Mouse (Mus musculus) NIH3T3 (cell line): ENCODE measurements around the gene Lcn8.
"Not testable (repeated sequence)": the region's sequence is repeated elsewhere in the genome, so short reads cannot be mapped to it uniquely, and the experiment has no call there.

Experiments used
- DNase-seq: peaks from one replicate; pipeline ENCODE4 v3.0.0-alpha.2; 2012; ENCODE audit warnings: low read depth

The Lcn8 gene

DNA sequence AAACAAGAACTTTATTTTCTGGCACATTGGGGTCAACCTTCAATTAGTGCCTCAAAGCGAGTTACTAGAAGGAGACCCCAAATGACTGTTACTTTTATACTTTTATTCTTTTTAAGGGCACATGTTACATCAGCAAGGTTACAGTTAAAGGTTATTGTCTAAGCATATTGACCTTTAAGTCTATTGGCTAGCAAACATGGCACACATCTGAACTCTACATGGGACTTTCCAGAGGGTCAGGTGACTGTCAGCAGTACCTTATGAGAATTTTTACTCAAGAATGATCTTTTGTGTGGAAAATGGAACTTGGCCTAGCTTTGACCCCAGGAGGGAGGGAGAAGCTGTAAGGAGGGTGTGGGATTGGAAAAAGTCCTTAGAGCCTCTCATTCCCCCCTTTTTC lies 13.6 kb downstream of the Lcn8 start:
- no peak for DNase-seq

DNA sequence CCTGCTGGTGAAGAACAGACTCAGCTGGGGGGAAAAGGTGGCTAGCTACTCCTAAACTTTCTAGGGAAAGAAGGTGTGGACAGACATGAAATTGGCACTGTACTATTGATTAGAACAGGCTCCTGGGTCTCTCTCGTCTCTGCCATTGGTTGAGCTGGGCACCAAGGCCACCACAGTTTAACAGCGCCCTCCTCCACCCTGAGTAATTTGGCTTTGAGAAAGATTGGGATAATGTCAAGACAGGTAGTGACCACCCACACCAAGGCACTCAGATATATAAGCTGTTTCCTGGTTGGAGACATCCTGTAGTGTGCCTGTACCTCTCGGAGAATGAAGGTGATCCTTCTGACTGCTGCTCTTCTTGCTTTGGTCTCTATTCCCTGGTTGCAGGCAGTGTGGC lies 23.6 kb downstream of the Lcn8 start, which contains the start of gene Lcn6:
Lcn6 (plus strand) TSS at position 301 of the 400 bp plus-strand sequence.
- DNase-seq, result no peak

DNA sequence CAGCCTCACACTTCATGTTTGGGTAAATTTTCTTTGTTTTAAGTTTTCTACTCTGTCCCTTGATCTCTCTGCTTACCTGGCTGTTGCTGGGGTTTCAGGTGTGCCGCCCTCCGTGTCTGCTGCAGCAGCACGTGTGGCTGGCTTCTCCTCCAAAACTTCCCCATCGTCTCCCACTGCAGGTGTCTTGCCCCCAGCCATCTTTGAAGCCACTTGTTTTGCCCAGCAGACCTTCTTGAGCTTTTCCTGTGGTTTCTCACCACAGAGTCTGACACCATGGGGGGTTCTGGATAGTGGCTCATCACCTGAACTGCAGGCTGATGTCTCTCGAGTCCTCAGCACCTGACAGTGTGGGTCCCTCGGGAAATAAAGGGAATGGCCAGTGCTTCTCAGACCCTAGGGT lies 26.6 kb downstream of the Lcn8 start:
- DNase-seq, result no peak

DNA sequence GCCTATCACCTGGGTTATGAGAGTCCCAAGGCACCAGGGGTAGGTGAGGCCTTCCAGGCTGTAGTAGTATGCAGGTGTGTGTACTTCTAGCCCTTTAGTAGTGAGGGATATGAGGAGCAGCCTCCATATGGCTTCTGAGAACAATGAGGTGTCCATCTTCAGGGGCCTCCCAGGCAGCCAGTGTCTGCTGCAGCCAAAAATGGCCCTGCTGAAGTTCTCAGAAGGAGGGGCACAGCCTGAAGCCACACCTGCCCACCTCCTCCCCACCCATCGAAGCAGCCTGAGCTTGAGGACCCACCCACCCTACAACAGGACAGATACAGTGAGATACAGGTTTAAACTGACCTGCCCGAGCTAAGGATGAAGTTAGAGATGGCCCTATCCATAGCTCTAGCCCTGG lies 29.5 kb downstream of the Lcn8 start, which contains the start of gene Lcn10:
Lcn10 (plus strand) TSS at position 301 of the 400 bp plus-strand sequence.
- DNase-seq, result no peak

DNA sequence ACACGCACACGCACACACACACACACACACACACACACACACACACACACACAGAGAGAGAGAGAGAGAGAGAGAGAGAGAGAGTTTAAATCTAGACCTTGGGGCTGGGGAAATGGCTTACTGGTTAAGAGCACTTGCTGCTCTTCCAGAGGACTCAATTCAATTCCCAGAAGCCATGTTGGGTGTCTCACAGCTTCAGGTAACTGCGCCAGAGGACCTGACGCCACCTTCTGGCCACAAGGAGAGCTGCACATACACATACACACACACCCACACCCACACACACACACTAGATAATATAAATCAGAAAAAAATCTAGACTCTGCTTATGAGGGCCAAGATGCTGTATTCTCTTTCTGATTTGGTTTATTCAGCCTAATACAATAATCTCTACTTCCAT lies 34.0 kb downstream of the Lcn8 start:
- no peak for DNase-seq

DNA sequence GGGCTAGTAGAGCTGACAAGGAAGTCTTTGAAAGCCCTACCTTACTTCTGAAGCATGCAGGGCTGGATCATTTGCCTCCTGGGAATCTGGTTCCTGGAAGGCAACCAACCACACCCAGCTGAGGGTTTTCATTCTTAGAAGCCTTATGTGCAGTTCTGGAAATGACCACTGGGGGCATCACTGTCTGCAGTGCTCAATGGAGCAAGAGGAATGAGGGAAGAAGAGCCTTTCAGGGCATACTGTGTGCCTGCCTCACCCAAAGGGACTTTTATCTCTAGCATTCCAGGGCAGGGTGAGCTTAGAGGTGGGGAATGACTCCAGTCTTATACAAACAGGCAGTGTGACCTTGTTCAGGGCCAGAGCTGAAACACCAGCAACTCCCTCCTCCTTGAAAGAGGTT lies 41.7 kb downstream of the Lcn8 start:
- DNase-seq, result peak; percentile 80

DNA sequence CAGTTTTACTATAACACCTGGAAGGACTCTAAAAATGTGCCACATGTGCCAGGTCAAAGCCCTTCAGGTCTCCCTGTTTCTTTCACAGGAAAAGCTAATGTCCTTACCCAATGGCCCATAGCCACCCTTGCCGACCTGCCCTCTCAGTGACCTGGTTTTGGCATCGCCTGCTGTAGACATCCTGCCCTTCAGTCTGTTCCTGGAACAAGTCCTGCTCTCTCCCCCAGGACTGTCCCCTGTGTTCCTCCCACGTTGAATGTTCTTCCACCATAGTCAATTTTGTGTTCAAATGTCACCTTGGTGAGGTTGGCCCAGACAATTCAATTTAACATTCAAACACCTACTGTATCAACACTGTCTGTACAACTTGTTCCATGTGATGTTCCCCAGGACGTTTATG lies 44.0 kb downstream of the Lcn8 start:
- no peak for DNase-seq

DNA sequence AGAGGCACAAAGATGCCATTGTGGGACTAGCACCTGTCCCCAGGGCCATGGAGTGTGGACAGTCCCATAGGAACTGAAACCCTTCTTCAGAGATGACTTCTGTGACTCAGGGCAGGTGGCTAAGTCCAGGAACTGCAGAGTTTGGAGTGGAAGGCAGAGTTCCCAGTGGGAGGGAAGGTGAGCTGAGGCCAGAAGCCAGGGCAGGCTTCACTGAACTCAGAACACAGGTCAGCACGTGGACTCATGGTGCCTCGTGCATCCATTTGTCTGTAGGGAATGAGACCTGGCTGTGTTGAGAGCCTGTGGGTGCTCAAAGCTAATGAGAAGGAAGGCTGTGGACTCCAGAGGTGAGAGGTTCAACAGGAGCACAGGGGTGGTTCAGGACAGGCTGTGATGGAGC lies 45.8 kb downstream of the Lcn8 start:
- no peak for DNase-seq

DNA sequence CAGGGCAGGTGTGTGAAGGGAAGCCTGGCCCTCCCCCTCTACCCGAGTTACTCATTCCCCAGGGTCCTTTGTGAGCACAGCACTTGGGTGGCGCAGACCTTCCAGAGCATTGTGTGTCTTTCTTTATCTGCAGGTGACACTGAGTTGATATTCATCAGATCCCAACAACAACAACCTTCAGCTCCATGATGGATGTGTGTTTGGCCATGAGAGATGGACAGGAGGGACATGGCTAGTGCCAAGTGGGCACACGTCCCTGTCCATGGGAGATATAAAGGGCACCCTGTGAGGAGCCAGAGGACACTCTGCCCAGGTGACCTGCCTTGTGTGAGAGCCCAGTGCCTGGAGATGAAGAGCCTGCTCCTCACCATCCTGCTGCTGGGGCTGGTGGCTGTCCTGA lies 46.8 kb downstream of the Lcn8 start, which contains the start of gene Obp2a:
Obp2a (plus strand) TSS at position 301 of the 400 bp plus-strand sequence.
- not testable (repeated sequence) for DNase-seq

DNA sequence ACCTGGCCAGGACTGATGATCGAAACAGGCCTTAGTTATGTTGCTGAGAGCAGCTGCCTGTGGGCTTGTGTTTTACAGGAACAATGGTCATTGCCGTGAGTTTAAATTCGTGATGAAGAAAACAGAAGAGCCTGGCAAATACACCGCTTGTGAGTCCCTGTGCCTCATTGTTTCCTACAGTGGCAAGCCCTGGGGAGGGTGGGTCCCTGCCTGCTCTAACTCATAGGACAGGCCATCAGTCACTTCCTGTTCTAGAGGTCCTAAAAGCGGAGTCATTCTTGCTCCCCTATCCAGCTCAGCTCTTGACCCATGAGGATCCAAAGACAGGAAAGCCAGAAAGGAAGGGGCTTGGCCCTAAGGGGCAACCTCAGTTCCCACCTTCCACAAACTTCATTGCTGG lies 48.1 kb downstream of the Lcn8 start:
- no peak for DNase-seq

DNA sequence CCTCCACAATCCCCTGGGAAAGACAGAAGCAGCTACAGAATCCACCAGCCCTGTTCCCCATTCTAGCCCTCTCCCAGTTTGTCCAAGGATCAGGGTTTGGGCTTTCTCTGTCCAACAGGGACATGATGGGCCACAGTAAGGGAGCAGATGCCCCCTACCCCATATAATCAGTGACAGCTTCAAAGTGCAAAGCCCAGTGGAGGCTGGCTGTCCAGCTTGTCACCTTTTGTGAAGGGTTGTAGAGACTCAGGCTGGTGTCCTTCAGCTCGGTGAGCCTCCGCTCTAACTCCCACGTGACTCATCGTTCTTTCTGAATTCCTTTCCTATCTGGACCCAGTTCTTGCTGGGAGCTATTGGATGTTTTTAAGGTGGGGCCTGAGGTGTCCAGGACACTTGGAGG lies 50.8 kb downstream of the Lcn8 start:
- no peak for DNase-seq
